Mouse (Mus musculus): ENCODE data around the gene H1foo.

- TF ChIP-seq POLR2A (IDR thresholded peaks at IDR 0.05; ENCODE audit: control insufficient read depth, low read depth, low read length) (no peak), CTCF (IDR thresholded peaks at IDR 0.05; ENCODE audit: control insufficient read depth, insufficient read depth, insufficient replicate concordance, low read depth, low read length) (no peak)
Measured at GRCm38 (mm10) chr6:115955169-115955568, 10.4 kb downstream of the H1foo start.
